Mouse (Mus musculus): ENCODE measurements around the gene 9530003J23Rik. TPM values are rescaled to one million over a fixed set of nuclear protein-coding genes. Genes with fewer than 3 reads are reported as not detected.
A peak's percentile ranks its signal among the peaks of the same experiment; 100 is the strongest.

The 9530003J23Rik gene
- polyA plus RNA-seq, 1 experiment, result not detected

DNA sequence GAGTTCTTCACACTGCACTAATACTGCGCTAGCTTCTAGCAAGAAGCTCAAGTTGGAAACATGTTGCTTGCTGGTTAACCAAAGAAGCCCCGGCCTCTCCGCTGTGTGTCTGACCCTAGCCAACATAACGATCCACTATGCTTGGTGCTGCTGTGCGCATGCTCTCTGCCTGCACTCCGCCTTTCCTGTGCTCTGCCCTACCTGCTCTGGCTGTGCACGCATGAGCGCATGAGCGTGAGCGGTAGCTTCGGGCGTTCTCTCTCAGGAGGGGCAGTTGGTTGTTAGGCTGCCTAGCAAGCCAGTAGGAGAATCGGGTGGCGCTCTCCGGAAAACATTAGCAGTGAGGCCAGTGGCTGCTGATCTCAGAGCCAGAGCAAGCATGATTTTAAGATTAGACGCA lies 8.7 kb downstream of the 9530003J23Rik start:
- H3K9me3 ChIP-seq (replicated peaks; ENCODE audit: control insufficient read depth, insufficient read depth, low read length, poor library complexity, severe bottlenecking), result no peaks in the 10 kb centered on the region
- H3K27me3 ChIP-seq (ENCODE audit: control insufficient read depth, insufficient read depth, low read length, poor library complexity, severe bottlenecking), result no peaks in the 10 kb centered on the region
- H3K4me1 ChIP-seq (ENCODE audit: control insufficient read depth, insufficient read depth, low read length), result no peaks in the 10 kb centered on the region
- H3K36me3 ChIP-seq (ENCODE audit: control insufficient read depth, insufficient read depth, low read length, poor library complexity, severe bottlenecking), result no peaks in the 10 kb centered on the region
- H3K4me3 ChIP-seq (ENCODE audit: low read depth, low read length), result no peak overlapping the region
- H3K9ac ChIP-seq (ENCODE audit: low read depth, poor library complexity, severe bottlenecking), result no peak overlapping the region
- TF ChIP-seq EP300 (IDR thresholded peaks at IDR 0.05; ENCODE audit: insufficient read depth, low read depth, low read length) (no peak), CTCF (IDR thresholded peaks at IDR 0.05; ENCODE audit: low read depth, low read length) (no peak), POLR2A (IDR thresholded peaks at IDR 0.05; ENCODE audit: insufficient read depth, low read length) (peak; percentile 63)
- H3K27ac ChIP-seq (ENCODE audit: insufficient read depth, low read length), result no peak overlapping the region

DNA sequence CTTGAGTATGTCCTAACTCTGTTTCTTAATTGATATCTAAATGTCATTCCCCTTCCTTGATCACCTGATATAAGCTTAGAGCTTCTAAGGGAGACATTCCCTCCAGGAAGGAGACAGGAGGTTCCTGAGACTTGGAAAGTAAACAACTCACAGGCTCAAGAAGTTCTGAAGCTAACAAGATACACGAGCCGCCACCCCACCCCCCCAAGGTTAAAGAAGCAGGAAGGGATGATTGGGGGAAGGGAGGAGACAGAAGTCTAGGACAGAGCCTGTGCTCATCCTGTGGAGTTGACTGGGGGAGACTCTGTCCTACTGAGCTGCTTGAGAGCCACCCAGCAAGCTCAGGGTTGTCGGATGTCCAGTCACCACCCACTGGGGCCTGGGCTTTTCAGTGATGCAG lies 12.5 kb downstream of the 9530003J23Rik start:
- Histone ChIP-seq H3K9me3 (replicated peaks; ENCODE audit: control insufficient read depth, insufficient read depth, low read length, poor library complexity, severe bottlenecking) (no peaks in the 10 kb centered on the region), H3K9ac (ENCODE audit: low read depth, poor library complexity, severe bottlenecking) (no peak overlapping the region), H3K27me3 (ENCODE audit: control insufficient read depth, insufficient read depth, low read length, poor library complexity, severe bottlenecking) (no peaks in the 10 kb centered on the region), H3K4me1 (ENCODE audit: control insufficient read depth, insufficient read depth, low read length) (no peaks in the 10 kb centered on the region), H3K36me3 (ENCODE audit: control insufficient read depth, insufficient read depth, low read length, poor library complexity, severe bottlenecking) (peaks cover 13% of the 10 kb centered on the region), H3K4me3 (ENCODE audit: low read depth, low read length) (no peak overlapping the region), H3K27ac (ENCODE audit: insufficient read depth, low read length) (no peak overlapping the region)
- TF ChIP-seq POLR2A (IDR thresholded peaks at IDR 0.05; ENCODE audit: insufficient read depth, low read length) (no peak), EP300 (IDR thresholded peaks at IDR 0.05; ENCODE audit: insufficient read depth, low read depth, low read length) (no peak), CTCF (IDR thresholded peaks at IDR 0.05; ENCODE audit: low read depth, low read length) (no peak)

- Histone ChIP-seq H3K9me3 (replicated peaks; ENCODE audit: control insufficient read depth, insufficient read depth, low read length, poor library complexity, severe bottlenecking) (no peaks in the 10 kb centered on the region), H3K36me3 (ENCODE audit: control insufficient read depth, insufficient read depth, low read length, poor library complexity, severe bottlenecking) (peaks cover 22% of the 10 kb centered on the region), H3K9ac (ENCODE audit: low read depth, poor library complexity, severe bottlenecking) (peak overlapping the region; percentile 94), H3K4me3 (ENCODE audit: low read depth, low read length) (peak overlapping the region; percentile 75), H3K27me3 (ENCODE audit: control insufficient read depth, insufficient read depth, low read length, poor library complexity, severe bottlenecking) (no peaks in the 10 kb centered on the region), H3K27ac (ENCODE audit: insufficient read depth, low read length) (peak overlapping the region; percentile 94), H3K4me1 (ENCODE audit: control insufficient read depth, insufficient read depth, low read length) (no peaks in the 10 kb centered on the region)
- TF ChIP-seq EP300 (IDR thresholded peaks at IDR 0.05; ENCODE audit: insufficient read depth, low read depth, low read length), result no peak
- no peak for TF ChIP-seq POLR2A (IDR thresholded peaks at IDR 0.05; ENCODE audit: insufficient read depth, low read length)
- TF ChIP-seq CTCF (IDR thresholded peaks at IDR 0.05; ENCODE audit: low read depth, low read length), result no peak
Measured at GRCm38 (mm10) chr10:117225094-117225493, 13.4 kb downstream of the 9530003J23Rik start.

- Histone ChIP-seq H3K27me3 (ENCODE audit: control insufficient read depth, insufficient read depth, low read length, poor library complexity, severe bottlenecking) (no peaks in the 10 kb centered on the region), H3K4me1 (ENCODE audit: control insufficient read depth, insufficient read depth, low read length) (no peaks in the 10 kb centered on the region), H3K4me3 (ENCODE audit: low read depth, low read length) (peak within 1 kb of the TSS; percentile 75), H3K9me3 (replicated peaks; ENCODE audit: control insufficient read depth, insufficient read depth, low read length, poor library complexity, severe bottlenecking) (no peaks in the 10 kb centered on the region), H3K36me3 (ENCODE audit: control insufficient read depth, insufficient read depth, low read length, poor library complexity, severe bottlenecking) (peaks cover 29% of the 10 kb centered on the region), H3K9ac (ENCODE audit: low read depth, poor library complexity, severe bottlenecking) (peak within 1 kb of the TSS; percentile 94), H3K27ac (ENCODE audit: insufficient read depth, low read length) (peak within 1 kb of the TSS; percentile 94)
- no peak for TF ChIP-seq CTCF (IDR thresholded peaks at IDR 0.05; ENCODE audit: low read depth, low read length)
- TF ChIP-seq EP300 (IDR thresholded peaks at IDR 0.05; ENCODE audit: insufficient read depth, low read depth, low read length), result 0 out of 2 replicates have a peak, but pooled peaks have one; percentile 41
- TF ChIP-seq POLR2A (IDR thresholded peaks at IDR 0.05; ENCODE audit: insufficient read depth, low read length), result peak; percentile 72
Measured at GRCm38 (mm10) chr10:117224102-117224990, 14.2 kb downstream of the 9530003J23Rik start, which contains the start of gene Yeats4. TSS of gene Yeats4 (minus strand) at chr10:117224507.

DNA sequence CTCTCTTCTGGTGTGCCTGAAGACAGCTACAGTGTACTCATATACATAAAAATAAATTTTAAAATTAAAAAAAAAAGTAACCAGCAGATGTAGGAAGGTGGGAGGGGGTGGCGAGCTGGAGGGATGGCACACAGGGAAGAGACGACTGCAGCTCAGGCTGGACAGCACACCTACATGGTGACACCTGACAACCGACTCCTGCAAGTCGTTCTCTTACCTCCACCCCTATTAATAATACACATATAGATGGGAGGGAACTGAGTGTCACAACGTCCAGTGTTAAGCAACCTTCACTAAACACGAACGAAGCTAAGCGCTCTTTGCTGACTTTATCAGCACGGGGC lies 14.8 kb downstream of the 9530003J23Rik start:
- Histone ChIP-seq H3K9me3 (replicated peaks; ENCODE audit: control insufficient read depth, insufficient read depth, low read length, poor library complexity, severe bottlenecking) (no peaks in the 10 kb centered on the region), H3K27ac (ENCODE audit: insufficient read depth, low read length) (no peak overlapping the region)

DNA sequence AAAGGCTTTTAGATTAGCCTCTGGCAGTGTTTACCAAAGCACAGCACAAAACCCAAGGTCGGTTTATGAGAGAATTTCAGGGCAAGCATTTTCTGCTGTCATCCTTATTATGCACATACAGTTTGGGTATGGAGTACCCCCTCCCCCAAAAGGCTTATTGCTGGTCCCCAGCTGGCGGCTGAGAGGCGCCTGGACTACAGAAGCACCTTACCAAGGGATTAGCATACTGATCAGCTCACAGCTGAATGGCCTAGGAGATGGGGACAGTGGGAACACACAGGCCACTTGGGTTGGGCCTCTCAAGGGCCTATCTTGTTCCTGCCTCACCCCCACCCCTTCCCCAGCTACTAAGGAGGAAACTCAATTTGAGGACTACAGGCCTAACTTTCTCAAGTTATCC lies 15.7 kb downstream of the 9530003J23Rik start:
- no peaks in the 10 kb centered on the region for H3K4me1 ChIP-seq (ENCODE audit: control insufficient read depth, insufficient read depth, low read length)
- H3K9me3 ChIP-seq (replicated peaks; ENCODE audit: control insufficient read depth, insufficient read depth, low read length, poor library complexity, severe bottlenecking), result no peaks in the 10 kb centered on the region
- H3K9ac ChIP-seq (ENCODE audit: low read depth, poor library complexity, severe bottlenecking), result no peak overlapping the region; the same call in 1 of the 2 replicates
- H3K4me3 ChIP-seq (ENCODE audit: low read depth, low read length), result no peak overlapping the region
- H3K36me3 ChIP-seq (ENCODE audit: control insufficient read depth, insufficient read depth, low read length, poor library complexity, severe bottlenecking), result peaks cover 33% of the 10 kb centered on the region
- TF ChIP-seq EP300 (IDR thresholded peaks at IDR 0.05; ENCODE audit: insufficient read depth, low read depth, low read length), result no peak
- no peak for TF ChIP-seq POLR2A (IDR thresholded peaks at IDR 0.05; ENCODE audit: insufficient read depth, low read length)
- TF ChIP-seq CTCF (IDR thresholded peaks at IDR 0.05; ENCODE audit: low read depth, low read length), result no peak
- no peak overlapping the region for H3K27ac ChIP-seq (ENCODE audit: insufficient read depth, low read length)
- no peaks in the 10 kb centered on the region for H3K27me3 ChIP-seq (ENCODE audit: control insufficient read depth, insufficient read depth, low read length, poor library complexity, severe bottlenecking)

More for the DNA sequence above, 14.8 kb downstream of the 9530003J23Rik start:
- Histone ChIP-seq H3K4me3 (ENCODE audit: low read depth, low read length) (peak overlapping the region; percentile 75), H3K9ac (ENCODE audit: low read depth, poor library complexity, severe bottlenecking) (peak overlapping the region; percentile 94), H3K36me3 (ENCODE audit: control insufficient read depth, insufficient read depth, low read length, poor library complexity, severe bottlenecking) (peaks cover 30% of the 10 kb centered on the region), H3K27me3 (ENCODE audit: control insufficient read depth, insufficient read depth, low read length, poor library complexity, severe bottlenecking) (no peaks in the 10 kb centered on the region), H3K4me1 (ENCODE audit: control insufficient read depth, insufficient read depth, low read length) (no peaks in the 10 kb centered on the region)
- TF ChIP-seq POLR2A (IDR thresholded peaks at IDR 0.05; ENCODE audit: insufficient read depth, low read length) (peak; percentile 12), EP300 (IDR thresholded peaks at IDR 0.05; ENCODE audit: insufficient read depth, low read depth, low read length) (no peak)
